Mouse (Mus musculus) liver, adult (tissue): Measurements from ENCODE around the gene Flywch2.

Experiments
- GATA4 ChIP-seq: IDR thresholded peaks from 2 replicates; pipeline ENCODE4 v1.6.1; 2014; ENCODE audit warnings: mild to moderate bottlenecking, low read length; ENCODE audit not compliant: insufficient replicate concordance

Gene Flywch2

DNA sequence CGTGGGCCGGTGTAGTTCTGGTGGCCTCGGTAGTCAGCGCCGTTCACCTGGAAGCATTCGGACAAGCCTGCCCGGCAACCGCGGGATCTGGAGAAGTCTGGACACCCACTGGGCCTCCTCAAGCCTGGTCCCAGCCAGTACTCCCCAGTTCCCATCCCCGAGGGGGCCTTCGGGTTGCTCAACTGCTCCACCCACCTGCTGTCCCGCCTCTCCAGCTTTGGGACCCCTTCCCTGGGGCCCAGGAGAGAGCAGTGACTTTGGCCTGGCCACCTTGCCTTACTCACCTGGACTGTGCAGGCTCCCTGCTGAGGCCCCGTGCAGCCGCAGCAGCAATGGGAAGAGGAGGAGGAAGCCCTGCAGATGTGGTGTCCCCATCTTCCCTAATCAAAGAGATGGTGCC is 41.2 kb downstream of the Flywch2 start:
- TF ChIP-seq GATA4, result no peak

- TF ChIP-seq GATA4, result no peak
Observed at GRCm38 (mm10) chr17:23744076-23744475, 41.8 kb downstream of the Flywch2 start.

GRCm38 (mm10) chr17:23742941-23743340 is 42.9 kb downstream of the Flywch2 start:
- TF ChIP-seq GATA4, result no peak

- TF ChIP-seq GATA4, result no peak
Observed at GRCm38 (mm10) chr17:23742210-23742793, 43.6 kb downstream of the Flywch2 start.

- no peak for TF ChIP-seq GATA4
Observed at GRCm38 (mm10) chr17:23741359-23742209, 44.3 kb downstream of the Flywch2 start.

DNA sequence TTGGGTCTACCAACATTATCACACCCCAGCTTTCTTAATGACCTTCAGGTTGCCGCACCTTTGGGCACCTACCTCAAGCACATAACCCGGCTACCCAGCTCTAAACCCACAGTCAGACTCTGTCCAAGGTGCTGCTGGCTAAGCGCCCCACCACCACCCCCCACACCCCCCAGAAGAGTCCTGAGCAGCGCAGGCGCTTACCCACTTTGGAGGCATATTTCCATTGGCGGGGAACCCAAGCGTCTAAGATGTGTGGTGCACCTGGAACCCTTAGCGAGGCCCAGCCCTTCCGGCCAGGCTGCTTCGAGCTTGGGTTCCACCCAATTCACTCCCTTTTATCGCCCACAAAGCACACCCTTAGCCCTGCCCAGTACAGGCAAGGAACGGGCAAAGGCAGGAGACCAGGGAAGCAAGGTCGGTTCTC is 45.3 kb downstream of the Flywch2 start, which contains the start of gene Paqr4:
Gene Paqr4 (minus strand): TSS at position 270 of the 424 bp plus-strand sequence.
- TF ChIP-seq GATA4, result no peak

DNA sequence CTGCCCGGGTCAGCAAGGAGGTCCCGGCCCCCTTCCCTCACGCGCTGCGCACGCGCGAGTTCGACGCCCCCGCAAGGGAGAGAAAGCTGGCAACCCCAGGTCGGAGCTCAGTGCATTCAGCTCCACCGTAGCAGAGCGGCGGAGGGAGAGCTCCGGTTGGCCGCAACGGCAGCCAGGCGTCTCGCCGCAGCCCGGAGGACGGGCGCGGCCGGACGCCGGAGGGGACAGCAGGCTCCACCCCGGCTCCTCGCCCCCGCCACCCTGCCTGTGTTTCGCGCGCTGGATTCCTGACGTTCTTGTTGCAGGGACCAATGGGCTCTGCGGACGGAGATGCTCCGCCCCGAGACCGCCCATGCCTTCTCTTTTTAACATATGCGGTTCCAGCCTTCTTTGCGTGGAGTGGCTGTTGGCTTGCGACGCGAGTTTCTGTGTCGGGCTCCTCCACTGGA is 45.7 kb downstream of the Flywch2 start:
- peak; percentile 13; the same call in 1 of the 2 replicates for TF ChIP-seq GATA4

- no peak for TF ChIP-seq GATA4
Observed at GRCm38 (mm10) chr17:23739202-23740135, 46.4 kb downstream of the Flywch2 start.

GRCm38 (mm10) chr17:23738836-23739201 is 47.1 kb downstream of the Flywch2 start:
- no peak for TF ChIP-seq GATA4

DNA sequence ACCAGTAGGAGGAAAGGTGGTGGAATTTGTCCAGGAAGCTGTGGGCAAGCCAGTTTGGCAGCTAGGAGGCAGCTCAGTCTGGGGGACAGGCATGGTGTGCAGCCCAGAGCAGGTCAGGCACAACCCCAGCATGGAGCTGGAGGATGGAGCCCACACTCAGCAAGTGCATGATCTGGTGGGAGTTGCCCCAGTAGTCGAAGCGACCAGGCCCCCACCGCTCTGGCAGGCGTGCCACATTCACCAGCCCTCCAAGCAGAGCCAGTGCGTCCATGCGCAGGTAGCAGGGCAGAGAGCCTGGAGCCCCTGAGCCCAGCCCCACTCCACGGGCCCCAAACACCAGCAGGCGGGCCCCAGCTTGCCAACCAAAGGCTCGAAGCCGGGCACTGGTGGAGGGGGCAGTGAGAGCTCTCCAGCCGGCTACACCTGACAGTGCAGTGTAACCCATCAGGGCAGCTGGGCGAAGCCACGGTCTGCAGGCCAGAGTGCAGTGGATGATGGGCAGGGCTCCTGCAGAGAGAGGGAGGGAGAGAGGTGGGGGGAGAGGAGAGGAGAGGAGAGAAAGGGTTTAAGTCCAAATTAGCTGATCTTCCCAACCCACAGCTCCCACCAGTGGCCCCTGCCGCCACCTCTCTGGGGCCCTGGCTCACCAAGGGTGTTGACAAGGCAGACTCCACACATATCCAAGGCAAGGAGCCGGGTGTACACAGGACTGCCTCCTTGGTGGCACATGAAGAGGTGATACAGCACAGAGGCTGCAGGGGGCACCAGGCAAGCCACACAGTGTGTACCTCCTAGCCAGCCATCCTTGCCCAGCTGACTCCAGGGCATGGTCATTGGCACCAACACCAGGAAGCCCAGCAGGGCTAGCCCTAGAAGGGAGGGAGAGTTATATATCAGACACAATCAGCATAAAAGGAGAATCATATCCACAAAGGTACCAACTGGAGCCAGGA is 48.1 kb downstream of the Flywch2 start:
- no peak for TF ChIP-seq GATA4

DNA sequence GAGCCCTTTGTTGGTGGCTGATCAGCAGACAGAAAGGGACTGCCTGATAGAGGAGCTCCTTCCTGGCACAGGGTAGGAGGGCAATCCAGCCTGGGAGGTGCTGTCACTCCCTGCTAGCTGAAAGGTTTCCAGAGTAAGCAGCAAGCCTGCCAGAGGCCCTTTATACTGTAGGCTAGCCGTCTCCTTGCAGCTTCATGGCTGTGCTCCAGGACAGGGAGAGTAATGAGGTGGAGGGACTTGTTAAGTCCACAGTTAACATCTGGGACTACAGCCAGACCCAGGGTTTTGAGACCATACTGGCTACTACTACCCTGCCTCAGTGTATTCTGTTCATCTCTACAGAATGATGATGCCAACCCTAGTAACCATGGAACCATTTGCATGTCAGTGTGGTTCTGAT is 51.5 kb downstream of the Flywch2 start:
- TF ChIP-seq GATA4, result no peak

DNA sequence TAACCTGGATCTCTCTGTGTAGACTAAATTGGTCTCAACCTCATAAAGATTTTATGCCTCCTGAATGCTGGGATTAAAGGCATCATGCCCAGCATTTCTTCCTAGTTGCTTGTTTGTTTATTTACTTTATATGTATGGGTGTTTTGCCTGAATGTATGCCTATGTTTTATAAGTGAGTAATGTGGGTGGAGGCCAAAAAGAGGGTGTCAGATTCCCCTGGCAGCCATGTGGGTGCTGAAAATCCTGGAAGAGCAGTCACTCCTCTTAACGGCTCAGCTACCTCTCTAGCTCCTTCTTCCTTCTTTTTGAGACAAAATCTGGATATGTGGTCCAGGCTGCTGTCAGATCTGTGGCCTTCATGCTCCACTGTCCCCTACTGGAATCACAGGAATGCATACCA is 55.4 kb downstream of the Flywch2 start:
- no peak for TF ChIP-seq GATA4
